Mouse (Mus musculus) 3T3-L1 (cell line): ENCODE measurements around the gene Gm5065.

Experiments used
- DNase-seq: peaks from one replicate; pipeline ENCODE4 v3.0.0-alpha.2; 2015; ENCODE audit warnings: low read depth, low spot score

Gene Gm5065

GRCm38 (mm10) chr7:5350237-5350636, at the start of gene Gm5065:
Gm5065 (plus strand) TSS chr7:5350537.
- no peak for DNase-seq

GRCm38 (mm10) chr7:5327511-5327910, 22.8 kb upstream of the Gm5065 start:
- DNase-seq: peak; percentile 82

- DNase-seq: no peak
Measured at GRCm38 (mm10) chr7:5350935-5351334, 598 bp downstream of the Gm5065 start, which contains the start of gene Nlrp2. Nlrp2 (minus strand) TSS chr7:5351035.

GRCm38 (mm10) chr7:5363599-5363998, 13.3 kb downstream of the Gm5065 start:
- no peak for DNase-seq

GRCm38 (mm10) chr7:5366724-5367123, 16.4 kb downstream of the Gm5065 start:
- no peak for DNase-seq

GRCm38 (mm10) chr7:5406201-5406600, 55.9 kb downstream of the Gm5065 start:
- DNase-seq: peak; percentile 83
